Mouse (Mus musculus) left cerebral cortex, postnatal 36 days (tissue): ENCODE data around the gene Pwp2. TPM values are rescaled to one million over a fixed set of nuclear protein-coding genes. Genes with fewer than 3 reads are reported as not detected.
"Not testable (repeated sequence)": the region's sequence is repeated elsewhere in the genome, so short reads cannot be mapped to it uniquely, and the experiment has no call there.

ENCODE experiments used
- DNase-seq, 2 experiments: peaks; one replicate each; pipeline ENCODE4 v3.0.0; 2021 to 2022; ENCODE audit warnings: low spot score in 2 of 2, mixed read lengths in 1 of 2
- intact Hi-C: fragments of 180-260 bp; cut with DNase I; formaldehyde crosslinking; loops from one replicate; pipeline ENCODE4 v1.15.1; 2025
- total RNA-seq, 2 experiments: library from RNA; stranded (reverse); gene quantifications; 2 replicates each; pipeline ENCODE4 v1.2.3; 2021

Pwp2 gene
- total RNA-seq, 2 experiments from 2014 or later: 18.9 TPM

- no peak for DNase-seq
- intact Hi-C loops: no loop called here
Measured at GRCm38 (mm10) chr10:78148834-78149766, 35.8 kb downstream of the Pwp2 start.

- intact Hi-C loops: no loop called here
- no peak for DNase-seq
Measured at GRCm38 (mm10) chr10:78147908-78148441, 37.0 kb downstream of the Pwp2 start.

- intact Hi-C loops: no loop called here
- peak; percentile 55 to 60 for DNase-seq
Measured at GRCm38 (mm10) chr10:78143727-78144505, 41.0 kb downstream of the Pwp2 start.

GRCm38 (mm10) chr10:78140843-78141242 lies 44.1 kb downstream of the Pwp2 start:
- intact Hi-C loops: no loop called here
- no peak for DNase-seq

- intact Hi-C loops: no loop called here
- no peak for DNase-seq
Measured at GRCm38 (mm10) chr10:78140251-78140600, 44.7 kb downstream of the Pwp2 start.

- no peak for DNase-seq
- intact Hi-C loops: no loop called here
Measured at GRCm38 (mm10) chr10:78139572-78140250, 45.2 kb downstream of the Pwp2 start.

GRCm38 (mm10) chr10:78138812-78139523 lies 46.0 kb downstream of the Pwp2 start:
- DNase-seq: no peak

GRCm38 (mm10) chr10:78137191-78137590 lies 47.8 kb downstream of the Pwp2 start:
- DNase-seq: no peak
- intact Hi-C loops: no loop called here

More at GRCm38 (mm10) chr10:78138812-78139523, 46.0 kb downstream of the Pwp2 start:
- intact Hi-C loops: no loop called here

GRCm38 (mm10) chr10:78135947-78136346 lies 49.0 kb downstream of the Pwp2 start:
- intact Hi-C loops: no loop called here
- no peak for DNase-seq

- intact Hi-C loops: no loop called here
- no peak for DNase-seq
Measured at GRCm38 (mm10) chr10:78134975-78135798, 49.8 kb downstream of the Pwp2 start.

GRCm38 (mm10) chr10:78134400-78134799 lies 50.5 kb downstream of the Pwp2 start:
- intact Hi-C loops: no loop called here
- DNase-seq: no peak

GRCm38 (mm10) chr10:78129998-78130397 lies 55.0 kb downstream of the Pwp2 start:
- DNase-seq: no peak
- intact Hi-C loops: no loop called here

GRCm38 (mm10) chr10:78129423-78129822 lies 55.5 kb downstream of the Pwp2 start:
- no peak for DNase-seq
- intact Hi-C loops: no loop called here

- intact Hi-C loops: no loop called here
Measured at GRCm38 (mm10) chr10:78128647-78129046, 56.3 kb downstream of the Pwp2 start.

GRCm38 (mm10) chr10:78127931-78128330 lies 57.0 kb downstream of the Pwp2 start:
- no peak for DNase-seq
- intact Hi-C loops: no loop called here

More at GRCm38 (mm10) chr10:78128647-78129046, 56.3 kb downstream of the Pwp2 start:
- no peak for DNase-seq

GRCm38 (mm10) chr10:78127046-78127870 lies 57.7 kb downstream of the Pwp2 start:
- DNase-seq: no peak
- intact Hi-C loops: no loop called here

- intact Hi-C loops: no loop called here
- no peak for DNase-seq
Measured at GRCm38 (mm10) chr10:78126311-78126710, 58.6 kb downstream of the Pwp2 start.

GRCm38 (mm10) chr10:78125061-78125460 lies 59.9 kb downstream of the Pwp2 start:
- DNase-seq, intact Hi-C loops: not testable (repeated sequence)
